In the genomic region with DNA sequence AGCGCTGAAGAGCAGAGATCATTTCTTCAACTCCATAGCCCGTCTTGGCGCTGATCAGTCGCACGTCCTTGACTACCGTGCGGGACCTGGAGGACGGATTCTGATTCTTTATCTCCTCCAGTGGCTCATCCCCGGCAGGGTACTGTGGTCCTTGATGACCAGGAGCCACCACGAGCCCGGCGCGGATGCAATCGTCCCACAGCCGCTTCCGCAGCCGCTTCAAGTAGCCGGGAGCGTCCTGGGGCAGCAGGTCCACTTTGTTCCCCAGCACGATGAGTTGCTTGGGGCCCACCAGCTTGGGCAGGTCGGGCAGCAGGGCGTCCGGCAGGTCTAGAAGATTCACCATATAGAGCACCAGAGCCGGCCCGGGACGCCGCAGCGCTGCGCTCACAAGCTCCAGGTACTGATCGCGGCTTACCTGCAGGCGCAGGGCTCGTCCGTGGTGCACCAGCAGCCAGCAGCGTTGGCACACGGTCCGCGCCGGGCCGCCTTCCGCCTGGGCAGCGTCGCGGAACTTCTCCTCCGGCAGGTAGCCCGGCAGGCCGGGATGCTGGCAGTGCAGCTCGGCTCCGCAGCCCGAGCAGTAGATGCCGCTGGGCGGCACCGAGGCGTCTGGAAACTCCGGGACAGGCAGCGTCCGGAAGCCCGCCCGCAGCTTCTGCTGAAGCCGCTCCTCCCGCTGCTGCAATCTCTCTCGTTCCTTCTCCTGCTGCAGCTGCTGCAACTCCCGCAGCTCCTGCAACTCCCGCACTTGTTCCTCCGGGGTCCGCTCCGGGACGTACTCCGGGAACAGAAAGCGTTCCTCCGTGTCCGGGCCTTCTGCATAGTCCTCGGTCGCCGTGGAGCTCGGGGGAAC, we compare ENCODE assay signal across 8 mouse cellular contexts. TPM values are rescaled to one million over a fixed set of nuclear protein-coding genes. Genes with fewer than 3 reads are reported as not detected.
A peak's percentile ranks its signal among the peaks of the same experiment; 100 is the strongest.
DNase-seq lines count a peak whose midpoint lies in the region; ATAC-seq lines count a peak whose summit lies in the region.

No protein-coding gene starts in this region.

- H3K27me3 ChIP-seq in embryonic facial prominence, embryonic 12.5 days, result no peaks in the 10 kb centered on the region
- H3K27me3 ChIP-seq in limb, embryonic 12.5 days, result no peaks in the 10 kb centered on the region
- no peaks in the 10 kb centered on the region for H3K27me3 ChIP-seq in midbrain, embryonic 13.5 days

- peak overlapping the region; percentile 86 for H3K9ac ChIP-seq in embryonic facial prominence, embryonic 12.5 days
- H3K9ac ChIP-seq in limb, embryonic 12.5 days (replicated peaks), result peak overlapping the region; percentile 78
- H3K9ac ChIP-seq in midbrain, embryonic 13.5 days (replicated peaks), result peak overlapping the region; percentile 91

- peaks cover 36% of the 10 kb centered on the region for H3K36me3 ChIP-seq in embryonic facial prominence, embryonic 12.5 days
- H3K36me3 ChIP-seq in limb, embryonic 12.5 days, result peaks cover 47% of the 10 kb centered on the region
- H3K36me3 ChIP-seq in midbrain, embryonic 13.5 days, result peaks cover 41% of the 10 kb centered on the region

- intact Hi-C loops in heart, postnatal 14 days (cut with DNase I), result no loop called here

- H3K9me3 ChIP-seq in embryonic facial prominence, embryonic 12.5 days, result no peaks in the 10 kb centered on the region
- no peaks in the 10 kb centered on the region for H3K9me3 ChIP-seq in limb, embryonic 12.5 days
- H3K9me3 ChIP-seq in midbrain, embryonic 13.5 days, result no peaks in the 10 kb centered on the region

- 0 out of 2 replicates have a peak, but pooled peaks have one; percentile 10 for ATAC-seq in embryonic facial prominence, embryonic 12.5 days (ENCODE audit: insufficient number of reproducible peaks, insufficient read depth, low FRiP score, low TSS enrichment)
- ATAC-seq in limb, embryonic 12.5 days (ENCODE audit: insufficient number of reproducible peaks, insufficient read depth, low FRiP score, low TSS enrichment, low read depth), result no peak; the same call in 1 of the 2 replicates
- peak; percentile 34 for ATAC-seq in midbrain, embryonic 13.5 days

- under 1% methylated on average over 76 of the region's 76 CpGs for WGBS in embryonic facial prominence, embryonic 12.5 days
- WGBS in limb, embryonic 12.5 days, result under 1% methylated on average over 74 of the region's 76 CpGs
- under 1% methylated on average over 71 of the region's 76 CpGs for WGBS in midbrain, embryonic 13.5 days

- peak; percentile 17 to 56 for DNase-seq in left cerebral cortex, adult 8-10 months (ENCODE audit: low spot score in 2 of 2)
- no peak for DNase-seq in left cerebral cortex, adult 11 months (ENCODE audit: low spot score)
- peak; percentile 72 for DNase-seq in R1 (ENCODE audit: low read depth, low spot score)
- peak; percentile 5 to 45 for DNase-seq in heart, postnatal 14 days
- peak; percentile 65 for DNase-seq in thymus, postnatal 14 days

- peak overlapping the region; percentile 99 for H3K4me2 ChIP-seq in embryonic facial prominence, embryonic 12.5 days (replicated peaks)
- peak overlapping the region; percentile 99 for H3K4me2 ChIP-seq in limb, embryonic 12.5 days
- peak overlapping the region; percentile 100 for H3K4me2 ChIP-seq in midbrain, embryonic 13.5 days (replicated peaks)

- peaks cover 22% of the 10 kb centered on the region for H3K4me1 ChIP-seq in embryonic facial prominence, embryonic 12.5 days
- peaks cover 22% of the 10 kb centered on the region for H3K4me1 ChIP-seq in limb, embryonic 12.5 days (replicated peaks)
- H3K4me1 ChIP-seq in midbrain, embryonic 13.5 days (replicated peaks), result peaks cover 33% of the 10 kb centered on the region

- H3K27ac ChIP-seq in embryonic facial prominence, embryonic 12.5 days, result peak overlapping the region; percentile 94; the same call in 1 of the 2 replicates
- peak overlapping the region; percentile 94 for H3K27ac ChIP-seq in limb, embryonic 12.5 days
- peak overlapping the region; percentile 93 for H3K27ac ChIP-seq in midbrain, embryonic 13.5 days

- H3K4me3 ChIP-seq in embryonic facial prominence, embryonic 12.5 days, result peak overlapping the region; percentile 95
- H3K4me3 ChIP-seq in limb, embryonic 12.5 days (replicated peaks), result peak overlapping the region; percentile 91
- peak overlapping the region; percentile 95 for H3K4me3 ChIP-seq in midbrain, embryonic 13.5 days (replicated peaks)

RNA-seq across cellular contexts. Expression of gene Noa1, which starts 0.6 kb away (rescaled TPM):
- total RNA-seq in left cerebral cortex, adult 8-10 months (2022), result 10 to 100 TPM; 21.9 to 26.7 (median 25.0) TPM
- 32.7 and 33.8 TPM in 2 replicates for polyA plus RNA-seq in embryonic facial prominence, embryonic 12.5 days (2016; fragmentation: Nextera tagmentation; extraction: Ambion mirVana)
- total RNA-seq in heart, postnatal 14 days (2021), result 10 to 100 TPM; 18.0 to 21.0 TPM
- polyA plus RNA-seq in limb, embryonic 12.5 days (2016; fragmentation: Nextera tagmentation; extraction: Ambion mirVana), result 31.8 and 35.0 TPM in 2 replicates
- 30.3 and 31.3 TPM in 2 replicates for polyA plus RNA-seq in midbrain, embryonic 13.5 days (2015; fragmentation: Nextera tagmentation; extraction: Ambion mirVana)

RNA-seq across cellular contexts. Expression of gene Polr2b, which starts 0.7 kb away (rescaled TPM):
- 10 to 100 TPM; 46.3 to 52.1 (median 47.0) TPM for total RNA-seq in left cerebral cortex, adult 8-10 months (2022)
- polyA plus RNA-seq in embryonic facial prominence, embryonic 12.5 days (2016; fragmentation: Nextera tagmentation; extraction: Ambion mirVana), result 76.4 and 78.9 TPM in 2 replicates
- total RNA-seq in heart, postnatal 14 days (2021), result 10 to 100 TPM; 31.5 to 31.8 TPM
- 83.5 and 87.3 TPM in 2 replicates for polyA plus RNA-seq in limb, embryonic 12.5 days (2016; fragmentation: Nextera tagmentation; extraction: Ambion mirVana)
- 75.7 and 82.2 TPM in 2 replicates for polyA plus RNA-seq in midbrain, embryonic 13.5 days (2015; fragmentation: Nextera tagmentation; extraction: Ambion mirVana)

RNA-seq across cellular contexts. Expression of gene Rest, which starts 44.0 kb away (rescaled TPM):
- 1 to 10 TPM; 3.9 to 4.9 (median 4.2) TPM for total RNA-seq in left cerebral cortex, adult 8-10 months (2022)
- 56.5 and 59.7 TPM in 2 replicates for polyA plus RNA-seq in embryonic facial prominence, embryonic 12.5 days (2016; fragmentation: Nextera tagmentation; extraction: Ambion mirVana)
- 10 to 100 TPM; 17.4 to 18.1 TPM for total RNA-seq in heart, postnatal 14 days (2021)
- 61.8 and 65.0 TPM in 2 replicates for polyA plus RNA-seq in limb, embryonic 12.5 days (2016; fragmentation: Nextera tagmentation; extraction: Ambion mirVana)
- polyA plus RNA-seq in midbrain, embryonic 13.5 days (2015; fragmentation: Nextera tagmentation; extraction: Ambion mirVana), result 8.0 and 8.5 TPM in 2 replicates
